Mouse (Mus musculus): ENCODE measurements around the gene Unc79. TPM values are rescaled to one million over a fixed set of nuclear protein-coding genes. Genes with fewer than 3 reads are reported as not detected.

Unc79 gene
- total and polyA plus RNA-seq, 3 experiments, result 0.04 to 0.86 (median 0.05) TPM

DNA sequence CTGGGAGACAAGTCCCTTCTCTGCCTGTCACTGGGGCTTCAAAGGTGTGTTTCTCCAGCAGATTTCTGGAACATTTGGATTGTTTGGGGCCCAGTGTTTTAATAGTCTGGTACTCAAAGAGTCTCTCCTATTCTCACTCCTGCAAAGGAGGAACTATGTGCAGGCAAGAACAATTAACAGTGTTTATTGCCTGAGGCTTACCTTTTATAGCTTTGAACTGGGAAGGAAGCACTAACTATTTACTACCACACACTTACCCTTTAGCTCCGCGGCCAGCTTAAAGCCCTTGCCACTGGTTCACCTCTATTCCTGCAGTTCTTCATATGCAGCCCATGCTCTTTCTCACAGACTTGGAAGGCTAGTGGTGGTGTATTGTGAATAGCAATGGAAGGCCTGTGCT is 32.6 kb upstream of the Unc79 start:
- Histone ChIP-seq H3K9ac (ENCODE audit: insufficient read depth, low read depth) (no peak overlapping the region), H3K27ac (ENCODE audit: insufficient read depth, low read depth) (no peak overlapping the region), H3K27me3 (replicated peaks) (no peaks in the 10 kb centered on the region), H3K36me3 (replicated peaks in 1 of 2; ENCODE audit: control insufficient read depth in 1 of 2, insufficient read depth in 1 of 2, low read length in 1 of 2) (no peaks in the 10 kb centered on the region), H3K4me1 (ENCODE audit: control insufficient read depth in 1 of 2, insufficient read depth in 2 of 2) (no peaks in the 10 kb centered on the region), H3K4me2 (ENCODE audit: insufficient read depth, low read depth, poor library complexity, severe bottlenecking) (no peak overlapping the region), H3K79me2 (replicated peaks; ENCODE audit: control insufficient read depth, extremely low read depth, insufficient read depth, poor library complexity, severe bottlenecking) (no peaks in the 10 kb centered on the region), H3K4me3 (replicated peaks in 1 of 3; ENCODE audit: low read depth in 2 of 3, low read length in 2 of 3, poor library complexity in 1 of 3) (no peak overlapping the region), H3K9me3 (replicated peaks; ENCODE audit: low read length) (no peaks in the 10 kb centered on the region)
- no peak for DNase-seq (ENCODE audit: extremely low read depth)
- dilution Hi-C loops (cut with MboI; ENCODE audit: extremely low pct_ligation_motif_present, extremely low pct_unique_long_range_greater_than_20kb, low sequenced_read_pairs) (no loop called here), in situ Hi-C loops (cut with MboI; ENCODE audit: low pct_ligation_motif_present, low pct_unique_long_range_greater_than_20kb, low sequenced_read_pairs) (no loop called here)
- no peak for TF ChIP-seq MAZ (IDR thresholded peaks at IDR 0.05; ENCODE audit: low read depth, low read length)
- no peak for TF ChIP-seq CHD1 (IDR thresholded peaks at IDR 0.05; ENCODE audit: low read depth, low read length)
- no peak for TF ChIP-seq TCF12 (IDR thresholded peaks at IDR 0.05; ENCODE audit: low read depth, low read length)
- no peak for TF ChIP-seq MXI1 (IDR thresholded peaks at IDR 0.05; ENCODE audit: low read depth, low read length)
- TF ChIP-seq POLR2AphosphoS2 (IDR thresholded peaks at IDR 0.05; ENCODE audit: low read depth, low read length), result no peak

DNA sequence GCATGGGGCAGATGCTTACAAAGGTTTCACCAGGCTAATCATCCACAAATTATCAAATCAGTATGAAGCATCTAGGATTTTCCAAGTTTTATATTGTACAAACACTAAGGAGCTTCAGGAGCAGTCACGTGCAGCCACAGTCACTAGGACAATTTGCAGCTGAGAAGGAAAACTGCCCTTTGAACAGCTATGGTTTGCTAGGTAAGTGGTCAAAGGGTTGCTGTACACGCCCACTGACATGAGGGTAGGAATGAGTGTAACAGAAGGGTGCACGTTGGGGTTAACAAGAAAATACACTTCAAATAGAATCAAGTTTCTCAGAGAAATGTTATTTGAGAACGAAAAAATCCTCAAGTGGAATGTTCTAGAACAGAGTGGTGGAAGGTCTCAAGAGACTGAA is 18.9 kb upstream of the Unc79 start:
- H3K27ac ChIP-seq (ENCODE audit: insufficient read depth, low read depth), result no peak overlapping the region
- DNase-seq (ENCODE audit: extremely low read depth), result no peak
- TF ChIP-seq SMC3 (IDR thresholded peaks at IDR 0.05; ENCODE audit: low read depth, low read length) (no peak), MXI1 (IDR thresholded peaks at IDR 0.05; ENCODE audit: low read depth, low read length) (no peak), GABPA (IDR thresholded peaks at IDR 0.05; ENCODE audit: insufficient replicate concordance, low read depth, low read length) (no peak)
- in situ Hi-C loops (cut with MboI; ENCODE audit: low pct_ligation_motif_present, low pct_unique_long_range_greater_than_20kb, low sequenced_read_pairs) (no loop called here), dilution Hi-C loops (cut with MboI; ENCODE audit: extremely low pct_ligation_motif_present, extremely low pct_unique_long_range_greater_than_20kb, low sequenced_read_pairs) (no loop called here)
- no peak overlapping the region for H3K4me2 ChIP-seq (ENCODE audit: insufficient read depth, low read depth, poor library complexity, severe bottlenecking)
- H3K79me2 ChIP-seq (replicated peaks; ENCODE audit: control insufficient read depth, extremely low read depth, insufficient read depth, poor library complexity, severe bottlenecking), result no peaks in the 10 kb centered on the region
- no peaks in the 10 kb centered on the region for H3K27me3 ChIP-seq (replicated peaks)
- H3K9me3 ChIP-seq (replicated peaks; ENCODE audit: low read length), result no peaks in the 10 kb centered on the region
- H3K36me3 ChIP-seq (replicated peaks in 1 of 2; ENCODE audit: control insufficient read depth in 1 of 2, insufficient read depth in 1 of 2, low read length in 1 of 2), result no peaks in the 10 kb centered on the region
- no peaks in the 10 kb centered on the region for H3K4me1 ChIP-seq (ENCODE audit: control insufficient read depth in 1 of 2, insufficient read depth in 2 of 2)
- H3K4me3 ChIP-seq (replicated peaks in 1 of 3; ENCODE audit: low read depth in 2 of 3, low read length in 2 of 3, poor library complexity in 1 of 3), result no peak overlapping the region
- no peak overlapping the region for H3K9ac ChIP-seq (ENCODE audit: insufficient read depth, low read depth)

DNA sequence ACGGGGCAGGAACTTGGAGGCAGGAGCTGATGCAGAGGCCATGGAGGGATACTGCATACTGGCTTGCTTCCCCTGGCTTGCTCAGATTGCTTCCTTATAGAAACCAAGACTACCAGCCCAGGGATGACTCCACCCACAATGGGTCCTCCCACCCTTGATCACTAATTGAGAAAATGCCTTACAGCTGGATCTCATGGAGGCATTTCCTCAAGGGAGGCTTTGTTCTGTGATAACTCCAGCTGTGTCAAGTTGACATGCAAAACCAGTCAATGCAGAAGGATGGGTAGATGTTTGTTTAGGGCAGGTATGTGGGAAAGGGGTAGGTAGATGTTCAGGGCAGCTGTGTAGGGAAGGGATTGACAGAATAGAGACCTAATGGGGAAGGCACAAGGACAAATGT is 18.3 kb upstream of the Unc79 start:
- dilution Hi-C loops (cut with MboI; ENCODE audit: extremely low pct_ligation_motif_present, extremely low pct_unique_long_range_greater_than_20kb, low sequenced_read_pairs), result no loop called here
- in situ Hi-C loops (cut with MboI; ENCODE audit: low pct_ligation_motif_present, low pct_unique_long_range_greater_than_20kb, low sequenced_read_pairs), result no loop called here

More for the DNA sequence above, 18.3 kb upstream of the Unc79 start:
- Histone ChIP-seq H3K9ac (ENCODE audit: insufficient read depth, low read depth) (no peak overlapping the region), H3K4me1 (ENCODE audit: control insufficient read depth in 1 of 2, insufficient read depth in 2 of 2) (no peaks in the 10 kb centered on the region), H3K27ac (ENCODE audit: insufficient read depth, low read depth) (no peak overlapping the region), H3K27me3 (replicated peaks) (no peaks in the 10 kb centered on the region), H3K9me3 (replicated peaks; ENCODE audit: low read length) (no peaks in the 10 kb centered on the region), H3K4me3 (replicated peaks in 1 of 3; ENCODE audit: low read depth in 2 of 3, low read length in 2 of 3, poor library complexity in 1 of 3) (no peak overlapping the region), H3K4me2 (ENCODE audit: insufficient read depth, low read depth, poor library complexity, severe bottlenecking) (no peak overlapping the region), H3K36me3 (replicated peaks in 1 of 2; ENCODE audit: control insufficient read depth in 1 of 2, insufficient read depth in 1 of 2, low read length in 1 of 2) (no peaks in the 10 kb centered on the region), H3K79me2 (replicated peaks; ENCODE audit: control insufficient read depth, extremely low read depth, insufficient read depth, poor library complexity, severe bottlenecking) (no peaks in the 10 kb centered on the region)
- TF ChIP-seq USF1 (IDR thresholded peaks at IDR 0.05; ENCODE audit: low read depth, low read length) (no peak), CTCF (conservative IDR thresholded peaks at IDR 0.05 in 1 of 2, IDR thresholded peaks at IDR 0.05 in 1 of 2; ENCODE audit: low read depth in 2 of 2, low read length in 2 of 2) (no peak), BHLHE40 (IDR thresholded peaks at IDR 0.05; ENCODE audit: low read depth, low read length) (no peak), EP300 (IDR thresholded peaks at IDR 0.05; ENCODE audit: low read length) (no peak), CHD2 (IDR thresholded peaks at IDR 0.05; ENCODE audit: low read length) (no peak), USF2 (conservative IDR thresholded peaks at IDR 0.05; ENCODE audit: low read depth, low read length) (no peak), RAD21 (IDR thresholded peaks at IDR 0.05; ENCODE audit: low read depth, low read length) (no peak), PAX5 (IDR thresholded peaks at IDR 0.05; ENCODE audit: low read length) (no peak), SIN3A (IDR thresholded peaks at IDR 0.05; ENCODE audit: low read length) (no peak), ZNF384 (IDR thresholded peaks at IDR 0.05; ENCODE audit: low read depth, low read length) (no peak), MAZ (IDR thresholded peaks at IDR 0.05; ENCODE audit: low read depth, low read length) (no peak), POLR2A (IDR thresholded peaks at IDR 0.05; ENCODE audit: low read depth, low read length) (no peak)
- DNase-seq (ENCODE audit: extremely low read depth), result no peak
